Mouse (Mus musculus) intestine, embryonic 16.5 days (tissue): Measurements from ENCODE around the gene Fez1. TPM values are rescaled to one million over a fixed set of nuclear protein-coding genes. Genes with fewer than 3 reads are reported as not detected.
A peak's percentile ranks its signal among the peaks of the same experiment; 100 is the strongest.

Experiments
- ATAC-seq: fragments of 200-750 bp; cut with Nextera tagmentation; 2 replicates; pipeline ENCODE4 v1.8.0; 2017; ENCODE audit warnings: moderate TSS enrichment, moderate library complexity
- H3K27ac ChIP-seq: fragments of 300-500 bp; sonication (generic); 2 replicates; pipeline ENCODE4 v1.5.1; 2014; ENCODE audit warnings: mild to moderate bottlenecking, low read length
- H3K27me3 ChIP-seq: fragments of 300-500 bp; sonication (generic); replicated peaks from 2 replicates; pipeline ENCODE4 v1.6.1; 2014; ENCODE audit warnings: low read length, control low read depth, mixed read lengths; ENCODE audit not compliant: control insufficient read depth, insufficient read depth
- H3K36me3 ChIP-seq: fragments of 300-500 bp; sonication (generic); 2 replicates; pipeline ENCODE4 v1.6.1; 2014; ENCODE audit warnings: low read length, control low read depth; ENCODE audit not compliant: control insufficient read depth, insufficient read depth
- H3K4me1 ChIP-seq: fragments of 300-500 bp; sonication (generic); 2 replicates; pipeline ENCODE4 v1.6.1; 2014; ENCODE audit warnings: low read length, control low read depth, mixed read lengths; ENCODE audit not compliant: control insufficient read depth, insufficient read depth
- H3K4me2 ChIP-seq: fragments of 300-500 bp; sonication (generic); 2 replicates; pipeline ENCODE4 v1.6.1; 2014; ENCODE audit warnings: low read depth, low read length, control low read depth
- H3K4me3 ChIP-seq: fragments of 300-500 bp; sonication (generic); 2 replicates; pipeline ENCODE4 v1.5.1; 2014; ENCODE audit warnings: mild to moderate bottlenecking, low read length
- H3K9ac ChIP-seq: fragments of 300-500 bp; sonication (generic); 2 replicates; pipeline ENCODE4 v1.6.1; 2014; ENCODE audit warnings: low read depth, low read length
- H3K9me3 ChIP-seq: fragments of 300-500 bp; sonication (generic); 2 replicates; pipeline ENCODE4 v1.6.1; 2016; ENCODE audit warnings: low read length, control low read depth; ENCODE audit not compliant: control insufficient read depth
- WGBS: fragments of 180-500 bp; shearing (Covaris S2); extraction: QIAGEN DNeasy Blood & Tissue Kit; methylation state at CpG from one replicate; pipeline ENCODE4 v1.1.7; 2014; 5-methylcytosine and 5-hydroxymethylcytosine counted together
- polyA plus RNA-seq: library from polyadenylated mRNA; unstranded; fragments of >200 nt; fragmentation: Nextera tagmentation; extraction: Ambion mirVana; gene quantifications from 2 replicates; pipeline ENCODE4 v1.2.1, GENCODE M21; 2015

Fez1 gene
- polyA plus RNA-seq, 1 experiment from 2014 or later = 14.4 TPM

- ATAC-seq = no peak
- 0 out of 2 replicates have a peak, but pooled peaks cover 3% of the 10 kb centered on the region for H3K27me3 ChIP-seq
Observed at GRCm38 (mm10) chr9:36831401-36831800, 9.7 kb downstream of the Fez1 start.

GRCm38 (mm10) chr9:36832529-36832928 lies 10.9 kb downstream of the Fez1 start:
- peak; percentile 92 for ATAC-seq
- 1% methylated on average over 28 of the region's 32 CpGs for WGBS
- H3K9ac ChIP-seq = peak overlapping the region; percentile 59

More at GRCm38 (mm10) chr9:36831401-36831800, 9.7 kb downstream of the Fez1 start:
- no peak overlapping the region for H3K4me2 ChIP-seq
- H3K4me1 ChIP-seq = no peaks in the 10 kb centered on the region
- H3K4me3 ChIP-seq = no peak overlapping the region
- no peaks in the 10 kb centered on the region for H3K9me3 ChIP-seq
- WGBS = 71% methylated on average over 6 of the region's 6 CpGs
- no peak overlapping the region for H3K9ac ChIP-seq
- H3K36me3 ChIP-seq = no peaks in the 10 kb centered on the region
- no peak overlapping the region for H3K27ac ChIP-seq

GRCm38 (mm10) chr9:36833043-36833881 lies 11.6 kb downstream of the Fez1 start:
- ATAC-seq = peak; percentile 58
- Histone ChIP-seq H3K27me3 (0 out of 2 replicates have a peak, but pooled peaks cover 3% of the 10 kb centered on the region), H3K9me3 (no peaks in the 10 kb centered on the region), H3K4me2 (peak overlapping the region; percentile 86), H3K27ac (no peak overlapping the region), H3K9ac (peak overlapping the region; percentile 59), H3K4me3 (peak overlapping the region; percentile 52), H3K4me1 (no peaks in the 10 kb centered on the region), H3K36me3 (no peaks in the 10 kb centered on the region)
- 2% methylated on average over 31 of the region's 31 CpGs for WGBS

More at GRCm38 (mm10) chr9:36832529-36832928, 10.9 kb downstream of the Fez1 start:
- H3K36me3 ChIP-seq = no peaks in the 10 kb centered on the region
- no peaks in the 10 kb centered on the region for H3K9me3 ChIP-seq
- peak overlapping the region; percentile 52 for H3K4me3 ChIP-seq
- H3K27me3 ChIP-seq = 0 out of 2 replicates have a peak, but pooled peaks cover 3% of the 10 kb centered on the region
- H3K4me1 ChIP-seq = no peaks in the 10 kb centered on the region
- peak overlapping the region; percentile 86 for H3K4me2 ChIP-seq
- H3K27ac ChIP-seq = no peak overlapping the region

- H3K4me3 ChIP-seq = peak overlapping the region; percentile 52; the same call in 1 of the 2 replicates
- ATAC-seq = no peak
- 33% methylated on average over 3 of the region's 3 CpGs for WGBS
Observed at GRCm38 (mm10) chr9:36833914-36834313, 12.2 kb downstream of the Fez1 start.

GRCm38 (mm10) chr9:36846346-36846745 lies 24.7 kb downstream of the Fez1 start:
- H3K27me3 ChIP-seq = no peaks in the 10 kb centered on the region
- WGBS = 55% methylated on average over 4 of the region's 4 CpGs
- no peak overlapping the region for H3K9ac ChIP-seq
- no peak overlapping the region for H3K4me3 ChIP-seq
- no peak overlapping the region for H3K4me2 ChIP-seq
- no peak for ATAC-seq
- H3K36me3 ChIP-seq = no peaks in the 10 kb centered on the region
- no peaks in the 10 kb centered on the region for H3K4me1 ChIP-seq
- H3K27ac ChIP-seq = no peak overlapping the region
- no peaks in the 10 kb centered on the region for H3K9me3 ChIP-seq

More at GRCm38 (mm10) chr9:36833914-36834313, 12.2 kb downstream of the Fez1 start:
- Histone ChIP-seq H3K9ac (no peak overlapping the region), H3K27ac (no peak overlapping the region), H3K27me3 (0 out of 2 replicates have a peak, but pooled peaks cover 3% of the 10 kb centered on the region), H3K4me2 (no peak overlapping the region; the same call in 1 of the 2 replicates), H3K36me3 (no peaks in the 10 kb centered on the region), H3K4me1 (no peaks in the 10 kb centered on the region), H3K9me3 (no peaks in the 10 kb centered on the region)

GRCm38 (mm10) chr9:36848661-36849060 lies 27.0 kb downstream of the Fez1 start:
- no peak overlapping the region for H3K4me3 ChIP-seq
- H3K9ac ChIP-seq = no peak overlapping the region
- 73% methylated on average over 2 of the region's 2 CpGs for WGBS
- no peaks in the 10 kb centered on the region for H3K36me3 ChIP-seq
- H3K27ac ChIP-seq = no peak overlapping the region
- no peaks in the 10 kb centered on the region for H3K4me1 ChIP-seq
- H3K9me3 ChIP-seq = no peaks in the 10 kb centered on the region
- no peak for ATAC-seq
- no peak overlapping the region for H3K4me2 ChIP-seq
- H3K27me3 ChIP-seq = no peaks in the 10 kb centered on the region

- Histone ChIP-seq H3K9ac (no peak overlapping the region), H3K27ac (no peak overlapping the region), H3K27me3 (no peaks in the 10 kb centered on the region), H3K36me3 (no peaks in the 10 kb centered on the region), H3K9me3 (no peaks in the 10 kb centered on the region), H3K4me1 (no peaks in the 10 kb centered on the region), H3K4me3 (no peak overlapping the region), H3K4me2 (no peak overlapping the region)
- WGBS = 35% methylated on average over 1 of the region's 1 CpGs
- ATAC-seq = no peak
Observed at GRCm38 (mm10) chr9:36850091-36850490, 28.4 kb downstream of the Fez1 start.

GRCm38 (mm10) chr9:36852175-36852574 lies 30.5 kb downstream of the Fez1 start:
- H3K4me3 ChIP-seq = no peak overlapping the region
- H3K4me2 ChIP-seq = no peak overlapping the region
- no peaks in the 10 kb centered on the region for H3K9me3 ChIP-seq
- no peak overlapping the region for H3K27ac ChIP-seq
- H3K27me3 ChIP-seq = no peaks in the 10 kb centered on the region
- no peaks in the 10 kb centered on the region for H3K36me3 ChIP-seq
- no peak overlapping the region for H3K9ac ChIP-seq
- ATAC-seq = no peak
- no peaks in the 10 kb centered on the region for H3K4me1 ChIP-seq
- WGBS = 79% methylated on average over 2 of the region's 2 CpGs

- ATAC-seq = no peak
- H3K4me1 ChIP-seq = no peaks in the 10 kb centered on the region
- H3K4me2 ChIP-seq = no peak overlapping the region
- no peak overlapping the region for H3K27ac ChIP-seq
- H3K4me3 ChIP-seq = no peak overlapping the region
- no peaks in the 10 kb centered on the region for H3K36me3 ChIP-seq
- 52% methylated on average over 2 of the region's 2 CpGs for WGBS
- H3K9me3 ChIP-seq = no peaks in the 10 kb centered on the region
- H3K9ac ChIP-seq = no peak overlapping the region
- H3K27me3 ChIP-seq = no peaks in the 10 kb centered on the region
Observed at GRCm38 (mm10) chr9:36856351-36856750, 34.7 kb downstream of the Fez1 start.
